Mouse (Mus musculus) testis, adult 2 months (tissue): ENCODE measurements around the gene Smtnl1.

ENCODE experiments used
- CTCF ChIP-seq: fragments of 200-500 bp; IDR thresholded peaks from 2 replicates; pipeline ENCODE4 v1.5.1; 2012; ENCODE audit warnings: low read depth, mild to moderate bottlenecking, inconsistent platforms, low read length, moderate library complexity; ENCODE audit not compliant: control insufficient read depth, insufficient read depth, insufficient replicate concordance
- POLR2A ChIP-seq: fragments of 200-500 bp; IDR thresholded peaks from 2 replicates; pipeline ENCODE4 v1.6.1; 2012; ENCODE audit warnings: low read depth, mild to moderate bottlenecking, inconsistent platforms, low read length, moderate library complexity; ENCODE audit not compliant: control insufficient read depth

- no peak for TF ChIP-seq POLR2A
- no peak for TF ChIP-seq CTCF
These were observed 9.8 kb downstream of the Smtnl1 start for GRCm38 (mm10) chr2:84812676-84813075.
